Mouse (Mus musculus) hindbrain, embryonic 10.5 days (tissue): Measurements from ENCODE around the gene Alkbh6. TPM values are rescaled to one million over a fixed set of nuclear protein-coding genes. Genes with fewer than 3 reads are reported as not detected.

Source experiments
- polyA plus RNA-seq: library from polyadenylated mRNA; unstranded; fragments of >200 nt; fragmentation: Nextera tagmentation; extraction: Ambion mirVana; gene quantifications from 2 replicates; pipeline ENCODE4 v1.2.1, GENCODE M21; 2016

Alkbh6 gene
- polyA plus RNA-seq, 1 experiment from 2014 or later = 117 TPM

Other genes with a start within 250 kb of the Alkbh6 start
- 6.9 and 8.2 TPM in 2 replicates for gene Zfp82, start 235.8 kb upstream of the Alkbh6 start, polyA plus RNA-seq
- gene Gm26920, start 218.3 kb upstream of the Alkbh6 start, polyA plus RNA-seq = 1.6 and 1.9 TPM in 2 replicates
- 14.5 and 14.9 TPM in 2 replicates for gene Zfp566, start 218.2 kb upstream of the Alkbh6 start, polyA plus RNA-seq
- 93.1 and 122 TPM in 2 replicates for gene Zfp260, start 213.9 kb upstream of the Alkbh6 start, polyA plus RNA-seq
- gene Zfp382, start 186.8 kb upstream of the Alkbh6 start, polyA plus RNA-seq = 9.8 and 11.2 TPM in 2 replicates
- 10.5 and 17.2 TPM in 2 replicates for gene Zfp146, start 139.0 kb upstream of the Alkbh6 start, polyA plus RNA-seq
- 3.8 and 8.2 TPM in 2 replicates for gene Cox7a1, start 124.6 kb upstream of the Alkbh6 start, polyA plus RNA-seq
- gene Capns1, start 109.9 kb upstream of the Alkbh6 start, polyA plus RNA-seq = 65.1 and 72.5 TPM in 2 replicates
- gene Polr2i, start 76.8 kb upstream of the Alkbh6 start, polyA plus RNA-seq = 167 and 177 TPM in 2 replicates
- 276 and 312 TPM in 2 replicates for gene Tbcb, start 76.4 kb upstream of the Alkbh6 start, polyA plus RNA-seq
- not detected in 2 replicates for gene Ovol3, start 73.0 kb upstream of the Alkbh6 start, polyA plus RNA-seq
- gene Thap8, start 28.6 kb upstream of the Alkbh6 start, polyA plus RNA-seq = 0.25 and 0.50 TPM in 2 replicates
- gene Wdr62, start 28.3 kb upstream of the Alkbh6 start, polyA plus RNA-seq = 16.6 and 19.8 TPM in 2 replicates
- 53.4 and 82.3 TPM in 2 replicates for gene Clip3, start 17.0 kb upstream of the Alkbh6 start, polyA plus RNA-seq
- gene Syne4, start 6.1 kb downstream of the Alkbh6 start, polyA plus RNA-seq = 26.8 and 28.1 TPM in 2 replicates
- 1.6 and 3.7 TPM in 2 replicates for gene E130208F15Rik, start 13.0 kb downstream of the Alkbh6 start, polyA plus RNA-seq
- 19.6 and 23.1 TPM in 2 replicates for gene Sdhaf1, start 15.2 kb downstream of the Alkbh6 start, polyA plus RNA-seq
- gene Lrfn3, start 54.1 kb downstream of the Alkbh6 start, polyA plus RNA-seq = 5.5 and 7.8 TPM in 2 replicates
- 16.9 and 27.9 TPM in 2 replicates for gene Tyrobp, start 105.0 kb downstream of the Alkbh6 start, polyA plus RNA-seq
- gene Hcst, start 111.1 kb downstream of the Alkbh6 start, polyA plus RNA-seq = 0.55 and 0.57 TPM in 2 replicates
- gene Nfkbid, start 113.0 kb downstream of the Alkbh6 start, polyA plus RNA-seq = 1.5 and 1.7 TPM in 2 replicates
- 69.7 and 184 TPM in 2 replicates for gene Aplp1, start 136.8 kb downstream of the Alkbh6 start, polyA plus RNA-seq
- 11.8 and 35.0 TPM in 2 replicates for gene Kirrel2, start 149.0 kb downstream of the Alkbh6 start, polyA plus RNA-seq
- 1.7 and 4.2 TPM in 2 replicates for gene Nphs1, start 149.6 kb downstream of the Alkbh6 start, polyA plus RNA-seq
- gene Prodh2, start 184.9 kb downstream of the Alkbh6 start, polyA plus RNA-seq = 0.40 TPM in 1 of 2 replicates, not detected in the other
- gene Arhgap33, start 226.3 kb downstream of the Alkbh6 start, polyA plus RNA-seq = 40.1 and 79.4 TPM in 2 replicates
- gene Hspb6, start 243.5 kb downstream of the Alkbh6 start, polyA plus RNA-seq = 4.1 and 5.3 TPM in 2 replicates
- gene Proser3, start 243.6 kb downstream of the Alkbh6 start, polyA plus RNA-seq = 13.8 and 15.1 TPM in 2 replicates